Mouse (Mus musculus) hindbrain, embryonic 16.5 days (tissue): ENCODE results near the gene Phf13. TPM values are rescaled to one million over a fixed set of nuclear protein-coding genes. Genes with fewer than 3 reads are reported as not detected.

Experiments
- ATAC-seq: fragments of 200-750 bp; cut with Nextera tagmentation; 2 replicates; pipeline ENCODE4 v1.8.0; 2017; ENCODE audit warnings: moderate TSS enrichment, moderate library complexity
- H3K27ac ChIP-seq: fragments of 300-500 bp; sonication (generic); 2 replicates; pipeline ENCODE4 v1.5.1; 2014; ENCODE audit warnings: low read depth, mild to moderate bottlenecking, control low read depth, low read length, moderate library complexity
- H3K27me3 ChIP-seq: fragments of 300-500 bp; sonication (generic); replicated peaks from 2 replicates; pipeline ENCODE4 v1.6.1; 2014; ENCODE audit warnings: low read length; ENCODE audit not compliant: control insufficient read depth, insufficient read depth
- H3K36me3 ChIP-seq: fragments of 300-500 bp; sonication (generic); 2 replicates; pipeline ENCODE4 v1.6.1; 2014; ENCODE audit warnings: mild to moderate bottlenecking, low read length, moderate library complexity, mixed read lengths; ENCODE audit not compliant: control insufficient read depth, insufficient read depth
- H3K4me1 ChIP-seq: fragments of 300-500 bp; sonication (generic); 2 replicates; pipeline ENCODE4 v1.6.1; 2014; ENCODE audit warnings: low read depth, low read length; ENCODE audit not compliant: control insufficient read depth, insufficient read depth
- H3K4me2 ChIP-seq: fragments of 300-500 bp; sonication (generic); 2 replicates; pipeline ENCODE4 v1.6.1; 2014; ENCODE audit warnings: mild to moderate bottlenecking, low read length, control low read depth, moderate library complexity
- H3K4me3 ChIP-seq: fragments of 300-500 bp; sonication (generic); 2 replicates; pipeline ENCODE4 v1.5.1; 2014; ENCODE audit warnings: mild to moderate bottlenecking, low read length, control low read depth, moderate library complexity
- H3K9ac ChIP-seq: fragments of 300-500 bp; sonication (generic); 2 replicates; pipeline ENCODE4 v1.6.1; 2014; ENCODE audit warnings: low read depth, mild to moderate bottlenecking, control low read depth, low read length, moderate library complexity
- H3K9me3 ChIP-seq: fragments of 300-500 bp; sonication (generic); 2 replicates; pipeline ENCODE4 v1.6.1; 2014; ENCODE audit warnings: mild to moderate bottlenecking, low read length, moderate library complexity; ENCODE audit not compliant: control insufficient read depth
- WGBS: fragments of 180-500 bp; shearing (Covaris S2); extraction: QIAGEN DNeasy Blood & Tissue Kit; methylation state at CpG from one replicate; pipeline ENCODE4 v1.1.7; 2014; 5-methylcytosine and 5-hydroxymethylcytosine counted together
- polyA plus RNA-seq: library from polyadenylated mRNA; unstranded; fragments of >200 nt; fragmentation: Nextera tagmentation; extraction: Ambion mirVana; gene quantifications from 2 replicates; pipeline ENCODE4 v1.2.1, GENCODE M21; 2015

Phf13 gene
- polyA plus RNA-seq, 1 experiment from 2014 or later: 21.3 TPM

GRCm38 (mm10) chr4:152032922-152033321 is 36.9 kb upstream of the Phf13 start:
- no peak for ATAC-seq
- H3K4me2 ChIP-seq: no peak overlapping the region

GRCm38 (mm10) chr4:152029997-152030396 is 33.9 kb upstream of the Phf13 start:
- Histone ChIP-seq H3K36me3 (no peaks in the 10 kb centered on the region), H3K4me2 (peak overlapping the region; percentile 36; the same call in 1 of the 2 replicates), H3K4me3 (no peak overlapping the region), H3K9me3 (no peaks in the 10 kb centered on the region), H3K27ac (no peak overlapping the region), H3K4me1 (peaks cover 39% of the 10 kb centered on the region), H3K27me3 (peaks cover 2% of the 10 kb centered on the region; the same call in 1 of the 2 replicates), H3K9ac (0 out of 2 replicates have a peak overlapping the region, but pooled peaks have one; percentile 5)
- no peak for ATAC-seq
- WGBS: 43% methylated on average over 4 of the region's 4 CpGs

More at GRCm38 (mm10) chr4:152032922-152033321, 36.9 kb upstream of the Phf13 start:
- Histone ChIP-seq H3K27me3 (peaks cover 2% of the 10 kb centered on the region; the same call in 1 of the 2 replicates), H3K4me3 (no peak overlapping the region), H3K27ac (no peak overlapping the region), H3K4me1 (peaks cover 19% of the 10 kb centered on the region), H3K9ac (no peak overlapping the region), H3K9me3 (no peaks in the 10 kb centered on the region), H3K36me3 (no peaks in the 10 kb centered on the region)
- WGBS: 89% methylated on average over 13 of the region's 13 CpGs

- Histone ChIP-seq H3K4me2 (peak overlapping the region; percentile 97), H3K4me1 (peaks cover 45% of the 10 kb centered on the region), H3K27me3 (peaks cover 2% of the 10 kb centered on the region; the same call in 1 of the 2 replicates), H3K9me3 (no peaks in the 10 kb centered on the region), H3K4me3 (no peak overlapping the region), H3K9ac (no peak overlapping the region), H3K27ac (no peak overlapping the region), H3K36me3 (0 out of 2 replicates have a peak, but pooled peaks cover 2% of the 10 kb centered on the region)
- ATAC-seq: no peak
- WGBS: 36% methylated on average over 5 of the region's 5 CpGs
Measured at GRCm38 (mm10) chr4:152029087-152029486, 33.0 kb upstream of the Phf13 start.

- Histone ChIP-seq H3K9ac (peak overlapping the region; percentile 75), H3K4me3 (peak overlapping the region; percentile 75), H3K27me3 (peaks cover 2% of the 10 kb centered on the region; the same call in 1 of the 2 replicates), H3K36me3 (0 out of 2 replicates have a peak, but pooled peaks cover 2% of the 10 kb centered on the region), H3K4me2 (peak overlapping the region; percentile 97), H3K4me1 (peaks cover 45% of the 10 kb centered on the region), H3K27ac (no peak overlapping the region), H3K9me3 (no peaks in the 10 kb centered on the region)
- no peak for ATAC-seq
- WGBS: 53% methylated on average over 15 of the region's 15 CpGs
Measured at GRCm38 (mm10) chr4:152028456-152028855, 32.4 kb upstream of the Phf13 start.

GRCm38 (mm10) chr4:152027524-152027923 is 31.5 kb upstream of the Phf13 start, which contains the start of gene Zbtb48:
Zbtb48 (minus strand) TSS chr4:152027671.
- Histone ChIP-seq H3K27ac (peak within 1 kb of the TSS; percentile 73), H3K9me3 (no peaks in the 10 kb centered on the region), H3K4me1 (peaks cover 45% of the 10 kb centered on the region), H3K27me3 (0 out of 2 replicates have a peak, but pooled peaks cover 2% of the 10 kb centered on the region), H3K36me3 (0 out of 2 replicates have a peak, but pooled peaks cover 2% of the 10 kb centered on the region), H3K9ac (peak within 1 kb of the TSS; percentile 75), H3K4me3 (peak within 1 kb of the TSS; percentile 75), H3K4me2 (peak within 1 kb of the TSS; percentile 97)
- peak; percentile 98 for ATAC-seq
- WGBS: under 1% methylated on average over 33 of the region's 35 CpGs

- Histone ChIP-seq H3K4me1 (peaks cover 45% of the 10 kb centered on the region), H3K4me2 (peak overlapping the region; percentile 97), H3K4me3 (peak overlapping the region; percentile 75), H3K27ac (peak overlapping the region; percentile 73), H3K36me3 (peaks cover 5% of the 10 kb centered on the region; the same call in 1 of the 2 replicates), H3K9ac (peak overlapping the region; percentile 75), H3K27me3 (0 out of 2 replicates have a peak, but pooled peaks cover under 1% of the 10 kb centered on the region), H3K9me3 (no peaks in the 10 kb centered on the region)
- 5% methylated on average over 26 of the region's 41 CpGs for WGBS
- peak; percentile 67 for ATAC-seq
Measured at GRCm38 (mm10) chr4:152026751-152027508, 30.9 kb upstream of the Phf13 start.

GRCm38 (mm10) chr4:152024525-152024924 is 28.5 kb upstream of the Phf13 start:
- WGBS: 92% methylated on average over 11 of the region's 11 CpGs
- Histone ChIP-seq H3K27ac (no peak overlapping the region), H3K27me3 (no peaks in the 10 kb centered on the region), H3K36me3 (peaks cover 24% of the 10 kb centered on the region), H3K4me3 (no peak overlapping the region), H3K9me3 (no peaks in the 10 kb centered on the region), H3K9ac (no peak overlapping the region), H3K4me2 (no peak overlapping the region), H3K4me1 (peaks cover 38% of the 10 kb centered on the region)
- no peak for ATAC-seq

- Histone ChIP-seq H3K4me3 (no peak overlapping the region), H3K27me3 (no peaks in the 10 kb centered on the region), H3K27ac (no peak overlapping the region), H3K9me3 (no peaks in the 10 kb centered on the region), H3K9ac (no peak overlapping the region), H3K4me1 (peaks cover 26% of the 10 kb centered on the region), H3K4me2 (no peak overlapping the region), H3K36me3 (peaks cover 30% of the 10 kb centered on the region)
- no peak for ATAC-seq
- 94% methylated on average over 8 of the region's 8 CpGs for WGBS
Measured at GRCm38 (mm10) chr4:152022506-152022905, 26.4 kb upstream of the Phf13 start.

- H3K36me3 ChIP-seq: peaks cover 30% of the 10 kb centered on the region
- no peak overlapping the region for H3K4me2 ChIP-seq
- 75% methylated on average over 12 of the region's 12 CpGs for WGBS
- H3K4me1 ChIP-seq: peaks cover 22% of the 10 kb centered on the region
- no peak overlapping the region for H3K9ac ChIP-seq
- ATAC-seq: no peak
- H3K4me3 ChIP-seq: no peak overlapping the region
- no peak overlapping the region for H3K27ac ChIP-seq
- no peaks in the 10 kb centered on the region for H3K27me3 ChIP-seq
- H3K9me3 ChIP-seq: no peaks in the 10 kb centered on the region
Measured at GRCm38 (mm10) chr4:152021568-152022097, 25.6 kb upstream of the Phf13 start.
